Mouse (Mus musculus) spleen, embryonic (tissue): ENCODE data around the gene Prss38.
"Not testable (repeated sequence)": the region's sequence is repeated elsewhere in the genome, so short reads cannot be mapped to it uniquely, and the experiment has no call there.

ENCODE experiments used
- CTCF ChIA-PET: fragments of 350-600 bp; sonication (Branson Sonifier 250); formaldehyde crosslinking; loops from one replicate; lab custom pipeline; 2022; lab: Charles Lee

Prss38 gene

DNA sequence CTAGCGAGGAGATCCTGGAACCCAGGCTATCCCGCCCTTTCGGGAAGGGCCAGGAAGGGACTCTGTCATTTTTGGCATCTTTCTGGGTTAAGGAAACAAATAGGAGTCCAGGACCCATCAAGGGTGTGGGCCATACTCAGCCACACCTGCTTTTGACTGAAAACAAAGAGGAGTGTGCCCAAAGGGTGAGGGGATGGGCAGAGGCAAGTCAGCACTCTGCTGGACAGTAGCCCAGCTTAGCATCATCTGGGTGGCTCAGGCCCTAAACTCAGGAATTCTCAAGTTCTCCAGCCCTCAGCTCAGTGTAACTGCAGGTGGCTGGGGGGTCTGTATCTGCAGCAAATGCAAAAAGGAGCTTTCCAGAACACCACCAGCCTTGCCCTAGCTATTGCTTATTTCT is 2.5 kb upstream of the Prss38 start:
- CTCF ChIA-PET = no interaction called here

- CTCF ChIA-PET = no interaction called here
Observed at GRCm38 (mm10) chr11:59369848-59370247, 5.6 kb downstream of the Prss38 start.

- CTCF ChIA-PET = not testable (repeated sequence)
Observed at GRCm38 (mm10) chr11:59367955-59368354, 7.5 kb downstream of the Prss38 start.

GRCm38 (mm10) chr11:59366633-59367032 is 8.8 kb downstream of the Prss38 start:
- CTCF ChIA-PET = no interaction called here

DNA sequence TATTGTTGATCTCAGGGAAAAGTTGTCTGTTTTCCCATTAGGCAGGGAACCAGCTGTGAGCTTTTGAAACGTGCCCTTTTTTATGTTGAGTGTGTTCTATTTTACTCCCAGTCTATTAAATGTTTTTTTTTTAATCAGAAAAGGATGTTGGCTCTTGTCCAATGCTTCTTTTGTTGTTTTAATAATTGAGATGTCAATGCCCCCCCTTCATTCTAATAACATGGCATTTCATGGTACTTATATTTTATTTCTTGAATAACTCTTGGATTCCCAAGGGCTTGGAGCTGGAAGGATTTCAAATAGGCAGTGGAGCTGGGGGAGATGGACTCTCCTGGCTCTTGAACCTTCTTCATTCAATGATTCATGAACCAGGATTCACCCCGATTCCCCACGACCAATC is 9.4 kb downstream of the Prss38 start:
- CTCF ChIA-PET = no interaction called here

DNA sequence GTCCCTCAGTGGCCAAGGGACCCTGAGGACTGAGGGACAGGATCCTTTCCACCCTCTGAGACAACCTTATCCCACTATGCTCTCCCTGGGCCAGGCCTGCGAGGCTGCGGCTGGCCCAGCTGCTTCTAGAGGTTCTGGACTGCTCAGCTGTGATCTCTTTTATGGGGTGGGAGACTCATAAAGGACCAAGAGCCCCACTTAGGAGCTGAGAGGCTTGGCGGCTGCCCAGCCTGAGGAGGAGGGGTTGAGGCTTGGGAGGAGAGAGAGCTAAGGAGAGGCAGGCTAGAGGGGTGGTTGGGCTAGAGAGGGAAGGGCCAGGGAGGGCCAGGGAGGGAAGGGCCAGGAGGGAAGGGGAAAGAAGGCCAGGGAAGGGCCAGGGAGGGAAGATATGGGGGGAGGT is 11.0 kb downstream of the Prss38 start:
- CTCF ChIA-PET = no interaction called here

DNA sequence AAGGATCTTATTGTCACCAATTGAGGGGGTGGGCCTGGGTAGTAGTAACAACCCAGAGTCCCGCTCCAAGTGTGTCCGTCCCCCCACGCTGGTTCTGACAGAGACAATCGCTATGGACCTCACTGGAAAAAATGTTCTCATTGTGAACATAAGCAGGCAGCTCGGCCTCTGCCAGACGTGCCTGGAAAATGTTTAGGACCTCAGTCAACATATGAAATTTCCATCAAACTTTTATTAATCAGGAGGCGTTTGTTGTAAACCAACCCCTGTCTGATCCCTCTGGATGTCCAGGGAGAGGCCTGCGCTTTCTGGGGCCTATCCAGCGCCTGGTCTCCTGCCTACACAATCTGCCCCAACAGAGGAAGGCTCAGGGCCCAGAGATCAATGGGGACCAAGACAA is 11.4 kb downstream of the Prss38 start:
- CTCF ChIA-PET = no interaction called here

- CTCF ChIA-PET = no interaction called here
Observed at GRCm38 (mm10) chr11:59361291-59361690, 14.2 kb downstream of the Prss38 start.

- CTCF ChIA-PET = no interaction called here
Observed at GRCm38 (mm10) chr11:59356874-59357289, 18.6 kb downstream of the Prss38 start.

GRCm38 (mm10) chr11:59354793-59355192 is 20.7 kb downstream of the Prss38 start:
- CTCF ChIA-PET = interaction anchor here (0.5 kb wide), 1 partner anchor 1911 kb away, joined by 4 read pairs; no protein-coding TSS in a partner anchor

DNA sequence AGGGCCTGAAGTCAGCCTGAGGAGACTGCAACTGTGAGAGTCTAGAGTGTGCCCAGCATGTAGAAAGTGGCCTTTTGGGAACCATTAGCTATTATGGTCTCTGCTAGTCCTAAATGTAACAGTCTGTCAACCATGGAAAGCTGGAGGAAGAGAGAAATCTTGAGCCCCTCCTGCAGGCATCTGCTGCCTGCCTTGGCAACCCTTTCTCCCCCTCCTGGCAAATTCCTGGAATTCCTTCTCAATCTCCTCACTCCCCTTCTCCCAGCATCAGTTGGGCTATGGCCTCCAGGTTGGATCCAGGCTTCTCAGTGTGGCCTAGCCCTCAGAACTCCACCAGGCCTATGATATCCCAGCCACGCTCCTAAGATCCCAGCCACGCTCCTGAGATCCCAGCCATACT is 25.1 kb downstream of the Prss38 start:
- CTCF ChIA-PET = no interaction called here

DNA sequence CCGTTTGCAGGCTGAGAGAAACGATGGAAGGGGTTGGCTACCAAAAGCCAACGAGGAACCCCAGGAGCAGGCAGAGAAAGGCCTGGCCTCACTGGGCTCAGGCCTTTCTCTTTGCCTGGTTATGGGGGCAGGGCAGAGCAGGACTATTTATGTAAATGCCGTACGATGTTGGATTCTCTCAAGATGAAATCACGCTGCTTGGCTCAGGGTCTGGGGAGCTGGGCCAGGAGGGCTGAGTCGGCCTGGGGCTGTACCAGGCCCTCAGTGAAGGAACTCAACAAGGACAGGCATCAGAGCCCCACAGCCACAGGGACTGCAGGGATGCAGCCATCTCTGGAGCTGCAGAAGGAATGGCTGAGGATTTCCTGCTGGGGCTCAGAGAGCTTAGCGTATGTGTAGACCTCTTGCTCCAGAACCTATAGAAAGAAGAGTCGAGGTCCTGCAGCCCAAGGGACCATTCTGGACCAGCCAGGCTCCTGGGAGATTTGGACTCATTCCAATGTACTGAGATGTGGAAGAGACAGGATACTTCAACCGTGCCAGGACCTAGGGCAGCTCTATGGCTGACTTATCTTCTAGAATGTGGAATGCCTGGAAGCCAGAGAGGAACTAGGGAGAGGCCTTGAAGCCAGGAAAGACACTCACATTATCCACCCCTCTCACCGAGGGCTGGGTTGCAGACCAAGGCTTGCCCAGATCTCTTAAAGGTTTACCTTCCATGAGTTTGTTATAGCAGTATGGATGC is 29.1 kb downstream of the Prss38 start:
- CTCF ChIA-PET = no interaction called here

- CTCF ChIA-PET = no interaction called here
Observed at GRCm38 (mm10) chr11:59342956-59343355, 32.5 kb downstream of the Prss38 start.

DNA sequence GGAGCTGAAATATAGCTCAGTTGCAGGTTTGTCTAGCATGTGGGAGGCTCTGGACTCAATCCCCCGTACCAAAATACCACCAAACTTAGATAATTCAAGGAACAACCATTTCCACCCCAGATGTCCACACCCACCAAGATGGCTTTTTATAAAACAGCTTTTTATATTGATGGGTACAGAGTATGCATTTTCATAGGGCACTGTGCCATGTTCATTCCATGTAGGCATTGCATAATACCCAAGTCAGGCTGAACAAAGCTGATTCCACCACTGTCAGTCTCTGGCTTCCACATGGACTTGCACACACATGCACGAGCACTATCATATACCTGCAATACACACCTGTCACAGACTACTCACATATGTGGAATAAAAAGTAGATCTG is 36.7 kb downstream of the Prss38 start:
- CTCF ChIA-PET = no interaction called here

GRCm38 (mm10) chr11:59337955-59338735 is 37.3 kb downstream of the Prss38 start:
- CTCF ChIA-PET = no interaction called here

- CTCF ChIA-PET = no interaction called here
Observed at GRCm38 (mm10) chr11:59336381-59336780, 39.1 kb downstream of the Prss38 start.

DNA sequence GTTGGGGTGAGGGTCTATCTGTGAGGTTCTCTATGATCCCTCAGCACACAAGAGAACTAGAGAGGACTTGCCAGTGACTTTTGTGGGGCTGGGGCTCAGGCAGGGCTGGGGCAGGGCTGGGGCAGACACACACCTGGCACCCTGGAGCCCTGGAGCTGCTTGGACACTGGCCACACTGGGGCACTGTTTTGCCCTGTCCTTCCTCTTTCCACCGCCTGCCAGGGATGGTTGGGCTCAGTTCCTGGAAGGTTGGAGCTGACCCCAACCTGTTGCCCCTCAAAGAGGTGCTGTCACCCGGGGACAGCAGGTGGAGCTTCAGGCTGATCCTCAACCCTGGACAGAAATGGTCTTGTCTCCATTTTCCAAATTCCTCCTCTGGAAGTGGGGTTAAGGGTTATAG is 39.5 kb downstream of the Prss38 start:
- CTCF ChIA-PET = no interaction called here

GRCm38 (mm10) chr11:59335150-59335549 is 40.3 kb downstream of the Prss38 start:
- CTCF ChIA-PET = no interaction called here

DNA sequence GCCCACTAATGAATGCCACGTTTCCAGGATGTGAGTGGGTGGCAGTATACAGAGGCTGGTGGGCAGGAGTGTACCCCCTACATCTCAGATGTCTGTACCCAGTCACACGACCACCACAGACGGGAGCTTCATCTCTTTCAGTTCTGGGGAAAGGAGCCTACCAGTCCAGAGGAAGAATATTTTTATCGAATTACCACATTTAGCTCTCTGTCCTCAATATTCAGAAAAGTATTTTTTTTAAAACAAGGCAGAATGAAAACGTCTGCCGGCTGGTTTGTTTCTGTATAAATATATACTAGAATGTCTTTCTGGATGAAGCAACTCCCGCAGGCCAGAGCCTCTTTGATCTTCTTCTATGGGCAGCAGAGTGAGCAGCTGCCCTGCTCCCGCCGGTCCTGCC is 42.5 kb downstream of the Prss38 start:
- CTCF ChIA-PET = interaction anchor here (0.6 kb wide), 1 partner anchor 9 kb away, joined by 9 read pairs; no protein-coding TSS in a partner anchor

GRCm38 (mm10) chr11:59331167-59331869 is 44.1 kb downstream of the Prss38 start:
- CTCF ChIA-PET = no interaction called here

- CTCF ChIA-PET = no interaction called here
Observed at GRCm38 (mm10) chr11:59330560-59330959, 44.9 kb downstream of the Prss38 start.

DNA sequence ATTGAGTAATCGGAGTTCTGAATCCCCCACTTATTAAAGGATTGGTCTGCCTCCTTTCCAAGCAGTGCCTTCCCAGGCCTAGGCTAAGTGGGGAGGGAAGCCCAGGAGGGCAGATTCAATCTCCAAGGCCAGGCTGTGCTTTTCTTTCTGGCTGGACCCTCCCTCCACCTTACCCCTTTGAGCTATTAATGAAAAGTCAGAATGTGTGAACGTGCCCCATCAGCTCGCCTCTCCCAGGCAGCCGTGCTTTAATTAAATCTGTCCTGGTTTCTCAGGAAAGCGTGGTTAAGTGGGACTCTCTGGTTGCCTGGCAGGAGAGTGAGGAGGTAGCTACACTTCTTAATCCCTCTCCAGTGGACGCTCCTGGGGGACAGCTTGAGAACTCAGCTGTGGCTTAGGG is 45.8 kb downstream of the Prss38 start:
- CTCF ChIA-PET = interaction anchor here (0.7 kb wide), 1 partner anchor 206 kb away, joined by 16 read pairs; no protein-coding TSS in a partner anchor
